Mouse (Mus musculus) stomach, postnatal 0 days (tissue): Measurements from ENCODE around the gene Gstp2. TPM values are rescaled to one million over a fixed set of nuclear protein-coding genes. Genes with fewer than 3 reads are reported as not detected.

ENCODE experiments used
- ATAC-seq: fragments of 200-750 bp; cut with Nextera tagmentation; 2 replicates; pipeline ENCODE4 v1.8.0; 2017; ENCODE audit not compliant: low FRiP score, low TSS enrichment
- DNase-seq: peaks from one replicate; pipeline ENCODE4 v3.0.0-alpha.2; 2016; ENCODE audit warnings: low spot score
- H3K27ac ChIP-seq: fragments of 300-500 bp; sonication (generic); replicated peaks from 2 replicates; pipeline ENCODE4 v1.5.1; 2014; ENCODE audit warnings: mild to moderate bottlenecking, control low read depth
- H3K27me3 ChIP-seq: fragments of 300-500 bp; sonication (generic); 2 replicates; pipeline ENCODE4 v1.6.1; 2014; ENCODE audit warnings: low read length; ENCODE audit not compliant: control insufficient read depth, insufficient read depth
- H3K36me3 ChIP-seq: fragments of 300-500 bp; sonication (generic); 2 replicates; pipeline ENCODE4 v1.6.1; 2014; ENCODE audit warnings: low read length, mixed read lengths; ENCODE audit not compliant: control insufficient read depth, insufficient read depth
- H3K4me1 ChIP-seq: fragments of 300-500 bp; sonication (generic); replicated peaks from 2 replicates; pipeline ENCODE4 v1.6.1; 2014; ENCODE audit warnings: antibody characterized with exemption; ENCODE audit not compliant: control insufficient read depth, insufficient read depth
- H3K4me2 ChIP-seq: fragments of 300-500 bp; sonication (generic); replicated peaks from 2 replicates; pipeline ENCODE4 v1.6.1; 2014; ENCODE audit warnings: low read depth, mild to moderate bottlenecking, control low read depth, moderate library complexity
- H3K4me3 ChIP-seq: fragments of 300-500 bp; sonication (generic); 2 replicates; pipeline ENCODE4 v1.5.1; 2014; ENCODE audit warnings: low read depth, low read length, control low read depth
- H3K9ac ChIP-seq: fragments of 300-500 bp; sonication (generic); 2 replicates; pipeline ENCODE4 v1.6.1; 2014; ENCODE audit warnings: mild to moderate bottlenecking, low read length, control low read depth, mixed read lengths
- H3K9me3 ChIP-seq: fragments of 300-500 bp; sonication (generic); 2 replicates; pipeline ENCODE4 v1.6.1; 2016; ENCODE audit warnings: low read length; ENCODE audit not compliant: control insufficient read depth
- CTCF ChIP-seq: IDR thresholded peaks from 2 replicates; pipeline ENCODE4 v1.5.1; 2016; ENCODE audit warnings: antibody characterized with exemption, low read depth, mild to moderate bottlenecking, moderate library complexity
- EP300 ChIP-seq: optimal IDR thresholded peaks from 2 replicates; pipeline ENCODE3; 2016; ENCODE audit warnings: antibody characterized with exemption
- WGBS: fragments of 180-500 bp; shearing (Covaris S2); extraction: QIAGEN DNeasy Blood & Tissue Kit; methylation state at CpG from one replicate; pipeline ENCODE4 v1.1.7; 2014; 5-methylcytosine and 5-hydroxymethylcytosine counted together
- polyA plus RNA-seq: library from polyadenylated mRNA; unstranded; fragments of >200 nt; fragmentation: Nextera tagmentation; extraction: Ambion mirVana; gene quantifications from 2 replicates; pipeline ENCODE4 v1.2.1, GENCODE M21; 2015

Gstp2 gene
- polyA plus RNA-seq, 1 experiment from 2014 or later, result 93.1 TPM

- WGBS, result 71% methylated on average over 9 of the region's 9 CpGs
- Histone ChIP-seq H3K27ac (no peak overlapping the region), H3K4me3 (no peak overlapping the region)
Measured at GRCm38 (mm10) chr19:3999121-3999730, 46.6 kb downstream of the Gstp2 start.

GRCm38 (mm10) chr19:3998335-3998734, 47.5 kb downstream of the Gstp2 start:
- H3K4me2 ChIP-seq, result no peak overlapping the region
- H3K9ac ChIP-seq, result no peak overlapping the region
- no peak overlapping the region for H3K27ac ChIP-seq
- H3K9me3 ChIP-seq, result no peaks in the 10 kb centered on the region
- peaks cover 3% of the 10 kb centered on the region; the same call in 1 of the 2 replicates for H3K4me1 ChIP-seq
- no peak for DNase-seq
- H3K27me3 ChIP-seq, result no peaks in the 10 kb centered on the region
- TF ChIP-seq EP300, result no peak
- TF ChIP-seq CTCF, result no peak
- ATAC-seq, result no peak
- H3K36me3 ChIP-seq, result no peaks in the 10 kb centered on the region
- WGBS, result 76% methylated on average over 8 of the region's 8 CpGs
- no peak overlapping the region for H3K4me3 ChIP-seq

More at GRCm38 (mm10) chr19:3999121-3999730, 46.6 kb downstream of the Gstp2 start:
- peak overlapping the region; percentile 94 for H3K4me2 ChIP-seq
- ATAC-seq, result no peak
- no peak for DNase-seq
- TF ChIP-seq EP300 (no peak), CTCF (no peak)
- peaks cover 3% of the 10 kb centered on the region; the same call in 1 of the 2 replicates for H3K4me1 ChIP-seq
- peak overlapping the region; percentile 78 for H3K9ac ChIP-seq
- H3K36me3 ChIP-seq, result no peaks in the 10 kb centered on the region
- H3K27me3 ChIP-seq, result no peaks in the 10 kb centered on the region
- no peaks in the 10 kb centered on the region for H3K9me3 ChIP-seq

GRCm38 (mm10) chr19:3997231-3997630, 48.6 kb downstream of the Gstp2 start:
- Histone ChIP-seq H3K27me3 (no peaks in the 10 kb centered on the region), H3K4me2 (no peak overlapping the region), H3K4me1 (peaks cover 3% of the 10 kb centered on the region; the same call in 1 of the 2 replicates), H3K36me3 (no peaks in the 10 kb centered on the region), H3K4me3 (no peak overlapping the region), H3K9me3 (no peaks in the 10 kb centered on the region), H3K9ac (no peak overlapping the region), H3K27ac (no peak overlapping the region)
- 34% methylated on average over 8 of the region's 8 CpGs for WGBS
- peak; percentile 68 for DNase-seq
- no peak for TF ChIP-seq CTCF
- TF ChIP-seq EP300, result no peak
- no peak; the same call in 1 of the 2 replicates for ATAC-seq

GRCm38 (mm10) chr19:3996747-3997146, 49.1 kb downstream of the Gstp2 start:
- no peak overlapping the region for H3K4me3 ChIP-seq
- no peak overlapping the region for H3K27ac ChIP-seq
- ATAC-seq, result no peak
- H3K9me3 ChIP-seq, result no peaks in the 10 kb centered on the region
- no peak for TF ChIP-seq CTCF
- TF ChIP-seq EP300, result no peak
- no peak overlapping the region for H3K4me2 ChIP-seq
- DNase-seq, result no peak
- H3K36me3 ChIP-seq, result no peaks in the 10 kb centered on the region
- H3K4me1 ChIP-seq, result peaks cover 3% of the 10 kb centered on the region; the same call in 1 of the 2 replicates
- WGBS, result 77% methylated on average over 8 of the region's 8 CpGs
- H3K9ac ChIP-seq, result no peak overlapping the region
- no peaks in the 10 kb centered on the region for H3K27me3 ChIP-seq

GRCm38 (mm10) chr19:3996106-3996505, 49.7 kb downstream of the Gstp2 start:
- no peaks in the 10 kb centered on the region for H3K27me3 ChIP-seq

GRCm38 (mm10) chr19:3995505-3995904, 50.3 kb downstream of the Gstp2 start:
- no peak overlapping the region for H3K4me2 ChIP-seq
- TF ChIP-seq CTCF (no peak), EP300 (no peak)
- ATAC-seq (no peak), DNase-seq (no peak)
- no peaks in the 10 kb centered on the region; the same call in 1 of the 2 replicates for H3K4me1 ChIP-seq
- WGBS, result 69% methylated on average over 3 of the region's 3 CpGs
- no peaks in the 10 kb centered on the region for H3K27me3 ChIP-seq
- H3K9ac ChIP-seq, result no peak overlapping the region
- H3K9me3 ChIP-seq, result no peaks in the 10 kb centered on the region
- H3K27ac ChIP-seq, result no peak overlapping the region
- H3K36me3 ChIP-seq, result no peaks in the 10 kb centered on the region
- H3K4me3 ChIP-seq, result no peak overlapping the region

More at GRCm38 (mm10) chr19:3996106-3996505, 49.7 kb downstream of the Gstp2 start:
- Histone ChIP-seq H3K36me3 (no peaks in the 10 kb centered on the region), H3K4me3 (no peak overlapping the region), H3K27ac (no peak overlapping the region), H3K4me1 (peaks cover 1% of the 10 kb centered on the region; the same call in 1 of the 2 replicates), H3K4me2 (no peak overlapping the region), H3K9me3 (no peaks in the 10 kb centered on the region), H3K9ac (no peak overlapping the region)
- DNase-seq (no peak), ATAC-seq (no peak)
- TF ChIP-seq CTCF (no peak), EP300 (no peak)
- WGBS, result 65% methylated on average over 7 of the region's 7 CpGs
